Mouse (Mus musculus): ENCODE data around the gene Calu. TPM values are rescaled to one million over a fixed set of nuclear protein-coding genes. Genes with fewer than 3 reads are reported as not detected.
"Not testable (repeated sequence)": the region's sequence is repeated elsewhere in the genome, so short reads cannot be mapped to it uniquely, and the experiment has no call there.

Calu gene
- polyA plus RNA-seq, 1 experiment from 2014 or later = 354 TPM

GRCm38 (mm10) chr6:29363129-29363515, 15.3 kb downstream of the Calu start:
- Histone ChIP-seq H3K4me2 (no peak overlapping the region), H3K36me3 (peaks cover 34% of the 10 kb centered on the region), H3K9ac (no peak overlapping the region), H3K27me3 (no peaks in the 10 kb centered on the region), H3K4me3 (no peak overlapping the region), H3K27ac (peak overlapping the region; percentile 28), H3K4me1 (replicated peaks) (peaks cover 26% of the 10 kb centered on the region), H3K9me3 (replicated peaks) (no peaks in the 10 kb centered on the region)
- no peak for ATAC-seq (replicated peaks; ENCODE audit: insufficient number of reproducible peaks, insufficient read depth, low FRiP score, low read depth)
- WGBS = 77% methylated on average over 3 of the region's 3 CpGs

GRCm38 (mm10) chr6:29365277-29365676, 17.4 kb downstream of the Calu start:
- no peak for ATAC-seq (replicated peaks; ENCODE audit: insufficient number of reproducible peaks, insufficient read depth, low FRiP score, low read depth)
- peaks cover 46% of the 10 kb centered on the region for H3K36me3 ChIP-seq
- no peak overlapping the region for H3K4me2 ChIP-seq
- H3K27ac ChIP-seq = no peak overlapping the region
- no peak overlapping the region for H3K4me3 ChIP-seq
- H3K9ac ChIP-seq = no peak overlapping the region
- H3K9me3 ChIP-seq (replicated peaks) = no peaks in the 10 kb centered on the region
- H3K4me1 ChIP-seq (replicated peaks) = peaks cover 12% of the 10 kb centered on the region
- no peaks in the 10 kb centered on the region for H3K27me3 ChIP-seq
- 94% methylated on average over 1 of the region's 1 CpGs for WGBS

GRCm38 (mm10) chr6:29377386-29377785, 29.5 kb downstream of the Calu start:
- Histone ChIP-seq H3K27me3 (no peaks in the 10 kb centered on the region), H3K36me3 (peaks cover 53% of the 10 kb centered on the region), H3K9me3 (replicated peaks) (no peaks in the 10 kb centered on the region)

GRCm38 (mm10) chr6:29378678-29379077, 30.8 kb downstream of the Calu start:
- H3K9me3 ChIP-seq (replicated peaks) = no peaks in the 10 kb centered on the region
- no peak for ATAC-seq (replicated peaks; ENCODE audit: insufficient number of reproducible peaks, insufficient read depth, low FRiP score, low read depth)
- no peaks in the 10 kb centered on the region for H3K27me3 ChIP-seq
- no peaks in the 10 kb centered on the region for H3K4me1 ChIP-seq (replicated peaks)
- WGBS = 91% methylated on average over 10 of the region's 10 CpGs
- no peak overlapping the region for H3K4me2 ChIP-seq
- H3K27ac ChIP-seq = no peak overlapping the region
- H3K36me3 ChIP-seq = peaks cover 40% of the 10 kb centered on the region
- no peak overlapping the region for H3K4me3 ChIP-seq
- no peak overlapping the region for H3K9ac ChIP-seq

More at GRCm38 (mm10) chr6:29377386-29377785, 29.5 kb downstream of the Calu start:
- H3K4me3 ChIP-seq = no peak overlapping the region
- no peak overlapping the region for H3K27ac ChIP-seq
- 81% methylated on average over 4 of the region's 4 CpGs for WGBS
- no peaks in the 10 kb centered on the region for H3K4me1 ChIP-seq (replicated peaks)
- H3K4me2 ChIP-seq = no peak overlapping the region
- no peak for ATAC-seq (replicated peaks; ENCODE audit: insufficient number of reproducible peaks, insufficient read depth, low FRiP score, low read depth)
- no peak overlapping the region for H3K9ac ChIP-seq

GRCm38 (mm10) chr6:29379954-29380353, 32.1 kb downstream of the Calu start:
- Histone ChIP-seq H3K36me3 (peaks cover 27% of the 10 kb centered on the region), H3K4me3 (no peak overlapping the region), H3K4me2 (no peak overlapping the region), H3K9ac (no peak overlapping the region), H3K27me3 (no peaks in the 10 kb centered on the region), H3K27ac (no peak overlapping the region), H3K9me3 (replicated peaks) (no peaks in the 10 kb centered on the region), H3K4me1 (replicated peaks) (0 out of 2 replicates have a peak, but pooled peaks cover 7% of the 10 kb centered on the region)
- ATAC-seq (replicated peaks; ENCODE audit: insufficient number of reproducible peaks, insufficient read depth, low FRiP score, low read depth) = no peak
- 90% methylated on average over 6 of the region's 6 CpGs for WGBS

GRCm38 (mm10) chr6:29382442-29382841, 34.6 kb downstream of the Calu start:
- peaks cover 3% of the 10 kb centered on the region; the same call in 1 of the 2 replicates for H3K36me3 ChIP-seq
- ATAC-seq (replicated peaks; ENCODE audit: insufficient number of reproducible peaks, insufficient read depth, low FRiP score, low read depth) = no peak
- 84% methylated on average over 2 of the region's 2 CpGs for WGBS

GRCm38 (mm10) chr6:29388052-29388518, 40.2 kb downstream of the Calu start, which contains the start of gene Opn1sw:
Gene Opn1sw, minus strand, starts transcription at chr6:29388468.
- no peaks in the 10 kb centered on the region for H3K36me3 ChIP-seq

More at GRCm38 (mm10) chr6:29382442-29382841, 34.6 kb downstream of the Calu start:
- Histone ChIP-seq H3K4me3 (no peak overlapping the region), H3K4me2 (no peak overlapping the region), H3K27me3 (no peaks in the 10 kb centered on the region; the same call in 1 of the 2 replicates), H3K9me3 (replicated peaks) (no peaks in the 10 kb centered on the region), H3K4me1 (replicated peaks) (peaks cover 9% of the 10 kb centered on the region), H3K9ac (no peak overlapping the region), H3K27ac (no peak overlapping the region)

GRCm38 (mm10) chr6:29388606-29389080, 40.8 kb downstream of the Calu start:
- peak; percentile 89 for ATAC-seq (replicated peaks; ENCODE audit: insufficient number of reproducible peaks, insufficient read depth, low FRiP score, low read depth)

More at GRCm38 (mm10) chr6:29388052-29388518, 40.2 kb downstream of the Calu start, which contains the start of gene Opn1sw:
- H3K9ac ChIP-seq = peak within 1 kb of the TSS; percentile 28; the same call in 1 of the 2 replicates
- peaks cover 30% of the 10 kb centered on the region for H3K4me1 ChIP-seq (replicated peaks)
- no peaks in the 10 kb centered on the region for H3K9me3 ChIP-seq (replicated peaks)
- WGBS = 5% methylated on average over 12 of the region's 12 CpGs
- H3K4me3 ChIP-seq = peak within 1 kb of the TSS; percentile 44
- H3K27me3 ChIP-seq = no peaks in the 10 kb centered on the region; the same call in 1 of the 2 replicates
- ATAC-seq (replicated peaks; ENCODE audit: insufficient number of reproducible peaks, insufficient read depth, low FRiP score, low read depth) = peak; percentile 66
- H3K27ac ChIP-seq = peak within 1 kb of the TSS; percentile 76
- H3K4me2 ChIP-seq = peak within 1 kb of the TSS; percentile 59

GRCm38 (mm10) chr6:29389425-29389824, 41.6 kb downstream of the Calu start:
- Histone ChIP-seq H3K9ac (no peak overlapping the region), H3K36me3 (no peaks in the 10 kb centered on the region), H3K4me3 (no peak overlapping the region), H3K4me2 (0 out of 2 replicates have a peak overlapping the region, but pooled peaks have one; percentile 13), H3K9me3 (replicated peaks) (no peaks in the 10 kb centered on the region), H3K4me1 (replicated peaks) (peaks cover 26% of the 10 kb centered on the region), H3K27me3 (no peaks in the 10 kb centered on the region; the same call in 1 of the 2 replicates), H3K27ac (no peak overlapping the region)
- 49% methylated on average over 9 of the region's 9 CpGs for WGBS
- ATAC-seq (replicated peaks; ENCODE audit: insufficient number of reproducible peaks, insufficient read depth, low FRiP score, low read depth) = no peak

More at GRCm38 (mm10) chr6:29388606-29389080, 40.8 kb downstream of the Calu start:
- H3K27me3 ChIP-seq = no peaks in the 10 kb centered on the region; the same call in 1 of the 2 replicates
- no peaks in the 10 kb centered on the region for H3K36me3 ChIP-seq
- peaks cover 30% of the 10 kb centered on the region for H3K4me1 ChIP-seq (replicated peaks)
- H3K9ac ChIP-seq = no peak overlapping the region
- H3K4me3 ChIP-seq = peak overlapping the region; percentile 44
- 3% methylated on average over 11 of the region's 11 CpGs for WGBS
- peak overlapping the region; percentile 76 for H3K27ac ChIP-seq
- H3K4me2 ChIP-seq = peak overlapping the region; percentile 59
- H3K9me3 ChIP-seq (replicated peaks) = no peaks in the 10 kb centered on the region

- 83% methylated on average over 1 of the region's 1 CpGs for WGBS
- ATAC-seq (replicated peaks; ENCODE audit: insufficient number of reproducible peaks, insufficient read depth, low FRiP score, low read depth); H3K4me2 ChIP-seq; H3K9me3 ChIP-seq (replicated peaks); H3K27ac ChIP-seq; H3K27me3 ChIP-seq; H3K36me3 ChIP-seq; H3K4me3 ChIP-seq; H3K9ac ChIP-seq: not testable (repeated sequence)
- peaks cover 28% of the 10 kb centered on the region for H3K4me1 ChIP-seq (replicated peaks)
Observed at GRCm38 (mm10) chr6:29390500-29390899, 42.6 kb downstream of the Calu start.

GRCm38 (mm10) chr6:29391241-29391640, 43.4 kb downstream of the Calu start:
- not testable (repeated sequence) for H3K27me3 ChIP-seq; H3K4me3 ChIP-seq; H3K36me3 ChIP-seq; H3K9ac ChIP-seq; H3K27ac ChIP-seq; H3K4me2 ChIP-seq; ATAC-seq (replicated peaks; ENCODE audit: insufficient number of reproducible peaks, insufficient read depth, low FRiP score, low read depth); H3K9me3 ChIP-seq (replicated peaks)
- peaks cover 33% of the 10 kb centered on the region for H3K4me1 ChIP-seq (replicated peaks)
- WGBS = 69% methylated on average over 8 of the region's 8 CpGs

GRCm38 (mm10) chr6:29391802-29392201, 43.9 kb downstream of the Calu start:
- Histone ChIP-seq H3K27me3 (no peaks in the 10 kb centered on the region; the same call in 1 of the 2 replicates), H3K36me3 (no peaks in the 10 kb centered on the region), H3K9me3 (replicated peaks) (no peaks in the 10 kb centered on the region), H3K4me3 (no peak overlapping the region), H3K27ac (no peak overlapping the region), H3K9ac (no peak overlapping the region), H3K4me2 (no peak overlapping the region), H3K4me1 (replicated peaks) (peaks cover 36% of the 10 kb centered on the region)
- WGBS = 61% methylated on average over 4 of the region's 4 CpGs
- no peak for ATAC-seq (replicated peaks; ENCODE audit: insufficient number of reproducible peaks, insufficient read depth, low FRiP score, low read depth)

Data from heart, embryonic 15.5 days (tissue).